Mouse (Mus musculus) MEL (cell line): ENCODE measurements at regions not wholly inside any gene's neighbourhood (a gene's known extent, or its start where the extent isn't known, plus 50 kb on each side); places are given as distances from the start of the nearest gene placed in this dataset.

Experiments
- DNase-seq: peaks from one replicate; pipeline ENCODE4 v3.0.0; 2011; ENCODE audit warnings: low read depth, low spot score
- H3K27ac ChIP-seq: 2 replicates; pipeline ENCODE4 v1.5.1; 2012; ENCODE audit warnings: low read depth, mild to moderate bottlenecking, control low read depth, low read length, moderate library complexity; ENCODE audit not compliant: control insufficient read depth
- H3K27me3 ChIP-seq, 2 experiments: fragments of 150-350 bp in 1 of 2; sonication (generic) in 1 of 2; 2 replicates each; pipeline ENCODE4 v1.6.1; 2012; ENCODE audit warnings: low read length in 2 of 2, mild to moderate bottlenecking in 2 of 2, improper control_type of control experiment in 1 of 2, moderate library complexity in 1 of 2; ENCODE audit not compliant: insufficient read depth in 2 of 2, control insufficient read depth in 1 of 2
- H3K36me3 ChIP-seq, 2 experiments: 2 replicates each; pipeline ENCODE4 v1.6.1; 2012 to 2014; ENCODE audit warnings: low read length in 2 of 2, improper control_type of control experiment in 1 of 2, inconsistent platforms in 1 of 2, mild to moderate bottlenecking in 1 of 2; ENCODE audit not compliant: insufficient read depth in 2 of 2, control insufficient read depth in 1 of 2
- H3K4me1 ChIP-seq, 2 experiments: fragments of 150-350 bp in 1 of 2; sonication (generic) in 1 of 2; 2 replicates each; pipeline ENCODE4 v1.6.1; 2012; ENCODE audit warnings: low read length in 2 of 2, improper control_type of control experiment in 1 of 2, mild to moderate bottlenecking in 1 of 2; ENCODE audit not compliant: insufficient read depth in 2 of 2, control insufficient read depth in 1 of 2
- H3K4me3 ChIP-seq, 2 experiments: fragments of 150-350 bp in 1 of 2; sonication (generic) in 1 of 2; 2 replicates each; pipeline ENCODE4 v1.5.1; 2012; ENCODE audit warnings: low read depth in 2 of 2, low read length in 2 of 2, mild to moderate bottlenecking in 2 of 2, moderate library complexity in 2 of 2, control low read depth in 1 of 2, improper control_type of control experiment in 1 of 2; ENCODE audit not compliant: control insufficient read depth in 1 of 2, insufficient read depth in 1 of 2
- H3K79me2 ChIP-seq: 2 replicates; pipeline ENCODE4 v1.6.1; 2012; ENCODE audit warnings: mild to moderate bottlenecking, low read length, moderate library complexity; ENCODE audit not compliant: control insufficient read depth, poor library complexity, insufficient read depth
- H3K9ac ChIP-seq: 2 replicates; pipeline ENCODE4 v1.6.1; 2012; ENCODE audit warnings: low read depth, mild to moderate bottlenecking, control low read depth, low read length, moderate library complexity; ENCODE audit not compliant: control insufficient read depth, poor library complexity, severe bottlenecking
- H3K9me3 ChIP-seq: fragments of 150-350 bp; sonication (generic); replicated peaks from 2 replicates; pipeline ENCODE4 v1.6.1; 2012; ENCODE audit warnings: mild to moderate bottlenecking, low read length, improper control_type of control experiment, moderate library complexity; ENCODE audit not compliant: insufficient read depth
- BHLHE40 ChIP-seq: IDR thresholded peaks from 2 replicates; pipeline ENCODE4 v1.6.1; 2012; ENCODE audit warnings: low read depth, mild to moderate bottlenecking, inconsistent platforms, low read length, improper control_type of control experiment, borderline replicate concordance
- CHD1 ChIP-seq: IDR thresholded peaks from 2 replicates; pipeline ENCODE4 v1.6.1; 2012; ENCODE audit warnings: low read depth, mild to moderate bottlenecking, inconsistent platforms, low read length, improper control_type of control experiment
- CHD2 ChIP-seq: IDR thresholded peaks from 2 replicates; pipeline ENCODE4 v1.6.1; 2011; ENCODE audit warnings: low read length, improper control_type of control experiment
- CTCF ChIP-seq, 3 experiments: IDR thresholded peaks in 2 of 3; conservative IDR thresholded peaks in 1 of 3; 2 replicates each; pipeline ENCODE4 v1.5.1; 2011 to 2012; ENCODE audit warnings: low read length in 3 of 3, low read depth in 2 of 3, mild to moderate bottlenecking in 2 of 3, improper control_type of control experiment in 1 of 3, inconsistent platforms in 1 of 3, mixed read lengths in 1 of 3, moderate library complexity in 1 of 3; ENCODE audit not compliant: control insufficient read depth in 1 of 3, insufficient read depth in 1 of 3, poor library complexity in 1 of 3, severe bottlenecking in 1 of 3
- ETS1 ChIP-seq: IDR thresholded peaks from 2 replicates; pipeline ENCODE4 v1.6.1; 2012; ENCODE audit warnings: low read depth, mild to moderate bottlenecking, inconsistent platforms, low read length, improper control_type of control experiment, moderate library complexity
- GATA1 ChIP-seq: IDR thresholded peaks from 2 replicates; pipeline ENCODE4 v1.6.1; 2011; ENCODE audit warnings: low read depth, low read length, improper control_type of control experiment
- JUND ChIP-seq: IDR thresholded peaks from 2 replicates; pipeline ENCODE4 v1.6.1; 2011; ENCODE audit warnings: low read depth, mild to moderate bottlenecking, improper control_type of control experiment, low read length
- MAFK ChIP-seq: IDR thresholded peaks from 2 replicates; pipeline ENCODE4 v1.6.1; 2011; ENCODE audit warnings: low read depth, mild to moderate bottlenecking, low read length, improper control_type of control experiment, borderline replicate concordance
- MAX ChIP-seq: IDR thresholded peaks from 2 replicates; pipeline ENCODE4 v1.6.1; 2011; ENCODE audit warnings: low read length, improper control_type of control experiment
- MAZ ChIP-seq: IDR thresholded peaks from 2 replicates; pipeline ENCODE4 v1.6.1; 2012; ENCODE audit warnings: low read depth, mild to moderate bottlenecking, inconsistent platforms, low read length, improper control_type of control experiment
- MYB ChIP-seq: IDR thresholded peaks from 2 replicates; pipeline ENCODE4 v1.6.1; 2011; ENCODE audit warnings: mild to moderate bottlenecking, low read depth, low read length, improper control_type of control experiment
- NRF1 ChIP-seq: IDR thresholded peaks from 2 replicates; pipeline ENCODE4 v1.6.1; 2014; ENCODE audit warnings: low read depth, mild to moderate bottlenecking, inconsistent platforms, low read length, improper control_type of control experiment, moderate library complexity; ENCODE audit not compliant: poor library complexity, insufficient read depth, severe bottlenecking
- POLR2AphosphoS2 ChIP-seq: IDR thresholded peaks from 2 replicates; pipeline ENCODE4 v1.6.1; 2011; ENCODE audit warnings: low read length, improper control_type of control experiment
- POLR2AphosphoS5 ChIP-seq: IDR thresholded peaks from 2 replicates; pipeline ENCODE4 v1.6.1; 2012; ENCODE audit warnings: low read depth, borderline replicate concordance, mild to moderate bottlenecking, inconsistent platforms, low read length, moderate library complexity, mixed read lengths
- RAD21 ChIP-seq: IDR thresholded peaks from 2 replicates; pipeline ENCODE4 v1.6.1; 2011; ENCODE audit warnings: mild to moderate bottlenecking, low read depth, low read length, improper control_type of control experiment
- RCOR1 ChIP-seq: IDR thresholded peaks from 2 replicates; pipeline ENCODE4 v1.6.1; 2012; ENCODE audit warnings: low read depth, mild to moderate bottlenecking, inconsistent platforms, low read length, improper control_type of control experiment
- SMC3 ChIP-seq: IDR thresholded peaks from 2 replicates; pipeline ENCODE4 v1.6.1; 2011; ENCODE audit warnings: low read depth, low read length, improper control_type of control experiment
- TAL1 ChIP-seq: IDR thresholded peaks from 2 replicates; pipeline ENCODE4 v1.6.1; 2012; ENCODE audit warnings: mild to moderate bottlenecking, inconsistent platforms, low read length, moderate library complexity, mixed read lengths
- TBP ChIP-seq: IDR thresholded peaks from 2 replicates; pipeline ENCODE4 v1.8.0; 2011; ENCODE audit warnings: low read depth, low read length, improper control_type of control experiment
- TCF12 ChIP-seq: IDR thresholded peaks from 2 replicates; pipeline ENCODE4 v1.6.1; 2014; ENCODE audit warnings: low read depth, mild to moderate bottlenecking, inconsistent platforms, low read length, improper control_type of control experiment, moderate library complexity
- UBTF ChIP-seq: IDR thresholded peaks from 2 replicates; pipeline ENCODE4 v1.6.1; 2012; ENCODE audit warnings: low read depth, mild to moderate bottlenecking, inconsistent platforms, low read length, improper control_type of control experiment, moderate library complexity, borderline replicate concordance; ENCODE audit not compliant: insufficient read depth
- USF1 ChIP-seq: IDR thresholded peaks from 2 replicates; pipeline ENCODE4 v1.6.1; 2014; ENCODE audit warnings: low read depth, mild to moderate bottlenecking, inconsistent platforms, low read length, improper control_type of control experiment, moderate library complexity
- ZKSCAN1 ChIP-seq: IDR thresholded peaks from 2 replicates; pipeline ENCODE4 v1.6.1; 2012; ENCODE audit warnings: low read depth, mild to moderate bottlenecking, inconsistent platforms, low read length, improper control_type of control experiment, moderate library complexity
- ZNF384 ChIP-seq: IDR thresholded peaks from 2 replicates; pipeline ENCODE4 v1.6.1; 2012; ENCODE audit warnings: low read depth, mild to moderate bottlenecking, inconsistent platforms, low read length, improper control_type of control experiment

GRCm38 (mm10) chr1:25921184-25921583, 91.7 kb upstream of the Adgrb3 start:
- H3K36me3 ChIP-seq: no peaks in the 10 kb centered on the region
- no peak for TF ChIP-seq ZNF384
- no peak for TF ChIP-seq UBTF
- no peak for TF ChIP-seq CTCF (IDR thresholded peaks at IDR 0.05 in 2 of 3, conservative IDR thresholded peaks at IDR 0.05 in 1 of 3; ENCODE audit: control insufficient read depth in 1 of 3, insufficient read depth in 1 of 3, low read depth in 2 of 3, low read length in 3 of 3, poor library complexity in 1 of 3, severe bottlenecking in 1 of 3)
- no peak for TF ChIP-seq NRF1
- TF ChIP-seq BHLHE40: no peak
- TF ChIP-seq POLR2AphosphoS2: no peak
- no peak for TF ChIP-seq CHD2
- no peak for TF ChIP-seq ZKSCAN1
- TF ChIP-seq TCF12: no peak
- TF ChIP-seq SMC3: no peak
- TF ChIP-seq MAZ: no peak
- TF ChIP-seq MAX: no peak
- no peak for TF ChIP-seq RAD21
- no peak for TF ChIP-seq RCOR1
- TF ChIP-seq ETS1: no peak
- no peak for TF ChIP-seq TAL1
- no peak for TF ChIP-seq TBP
- no peaks in the 10 kb centered on the region for H3K79me2 ChIP-seq
- no peak overlapping the region for H3K27ac ChIP-seq
- H3K4me1 ChIP-seq: no peaks in the 10 kb centered on the region
- no peaks in the 10 kb centered on the region for H3K27me3 ChIP-seq
- no peak overlapping the region for H3K4me3 ChIP-seq
- no peak overlapping the region for H3K9ac ChIP-seq
- no peaks in the 10 kb centered on the region for H3K9me3 ChIP-seq
- DNase-seq: no peak

GRCm38 (mm10) chr1:25894169-25894568, 64.7 kb upstream of the Adgrb3 start:
- no peaks in the 10 kb centered on the region for H3K9me3 ChIP-seq
- TF ChIP-seq BHLHE40 (no peak), UBTF (no peak)
- H3K27me3 ChIP-seq: no peaks in the 10 kb centered on the region
- no peak overlapping the region for H3K9ac ChIP-seq
- no peaks in the 10 kb centered on the region for H3K79me2 ChIP-seq
- H3K4me3 ChIP-seq: no peak overlapping the region
- H3K27ac ChIP-seq: no peak overlapping the region
- no peaks in the 10 kb centered on the region for H3K4me1 ChIP-seq
- H3K36me3 ChIP-seq: no peaks in the 10 kb centered on the region
- DNase-seq: no peak

GRCm38 (mm10) chr1:25892970-25893369, 63.5 kb upstream of the Adgrb3 start:
- no peaks in the 10 kb centered on the region for H3K36me3 ChIP-seq
- H3K9me3 ChIP-seq: no peaks in the 10 kb centered on the region
- no peak overlapping the region for H3K9ac ChIP-seq
- H3K27me3 ChIP-seq: no peaks in the 10 kb centered on the region
- no peak overlapping the region for H3K27ac ChIP-seq
- TF ChIP-seq BHLHE40 (no peak), POLR2AphosphoS5 (no peak), TCF12 (no peak), RCOR1 (no peak), MAFK (no peak), NRF1 (no peak), CHD1 (no peak), JUND (no peak), ZKSCAN1 (no peak), SMC3 (no peak), USF1 (no peak), POLR2AphosphoS2 (no peak), GATA1 (no peak), MYB (no peak)
- H3K4me3 ChIP-seq: no peak overlapping the region
- no peak for DNase-seq
- no peaks in the 10 kb centered on the region for H3K4me1 ChIP-seq
- H3K79me2 ChIP-seq: no peaks in the 10 kb centered on the region
